Mouse (Mus musculus) Patski (cell line): ENCODE results near the gene Camta2. TPM values are rescaled to one million over a fixed set of nuclear protein-coding genes. Genes with fewer than 3 reads are reported as not detected.

ENCODE experiments used
- ATAC-seq: fragments of 100-300 bp; one replicate; pipeline ENCODE4 v1.8.0; 2021
- CTCF ChIA-PET: fragments of 350-600 bp; sonication (Branson Sonifier 250); formaldehyde crosslinking; loops from one replicate; lab custom pipeline; 2022; ENCODE audit warnings: inconsistent platforms; lab: Charles Lee
- POLR2A ChIA-PET: fragments of 350-600 bp; sonication (Branson Sonifier 250); formaldehyde crosslinking; loops from one replicate; lab custom pipeline; 2022; ENCODE audit warnings: antibody characterized with exemption, inconsistent platforms; lab: Charles Lee
- DNase-seq: peaks from one replicate; pipeline ENCODE4 v3.0.0-alpha.2; 2011; ENCODE audit warnings: low read depth, low spot score
- H3K27me3 ChIP-seq: fragments of 371-371 bp; one replicate; pipeline ENCODE4 v1.5.1; 2021
- CTCF ChIP-seq: fragments of 100-300 bp; IDR thresholded peaks from one replicate; pipeline ENCODE4 v1.5.1; 2021
- in situ Hi-C: fragments of 300-500 bp; cut with MboI; formaldehyde crosslinking; loops from 3 replicates; pipeline ENCODE4 v1.11.1; 2018; ENCODE audit warnings: low pct_unique_long_range_greater_than_20kb, mixed read lengths
- polyA plus RNA-seq: library from polyadenylated mRNA; unstranded; gene quantifications from one replicate; pipeline ENCODE4 v1.2.3, GENCODE M21; 2021

Camta2 gene
- polyA plus RNA-seq, 1 experiment from 2014 or later, result 22.2 TPM

GRCm38 (mm10) chr11:70644564-70645103 lies 43.3 kb downstream of the Camta2 start:
- in situ Hi-C loops, result no loop called here
- TF ChIP-seq CTCF, result no peak
- H3K27me3 ChIP-seq, result no peaks in the 10 kb centered on the region
- CTCF ChIA-PET, result interaction anchor here (1.1 kb wide), 1 partner anchor 20 kb away, joined by 3 read pairs; no protein-coding TSS in a partner anchor
- ATAC-seq (no peak), DNase-seq (no peak)
- POLR2A ChIA-PET, result interaction anchor here (1.2 kb wide), 1 partner anchor 14 kb away, joined by 3 read pairs; no protein-coding TSS in a partner anchor

DNA sequence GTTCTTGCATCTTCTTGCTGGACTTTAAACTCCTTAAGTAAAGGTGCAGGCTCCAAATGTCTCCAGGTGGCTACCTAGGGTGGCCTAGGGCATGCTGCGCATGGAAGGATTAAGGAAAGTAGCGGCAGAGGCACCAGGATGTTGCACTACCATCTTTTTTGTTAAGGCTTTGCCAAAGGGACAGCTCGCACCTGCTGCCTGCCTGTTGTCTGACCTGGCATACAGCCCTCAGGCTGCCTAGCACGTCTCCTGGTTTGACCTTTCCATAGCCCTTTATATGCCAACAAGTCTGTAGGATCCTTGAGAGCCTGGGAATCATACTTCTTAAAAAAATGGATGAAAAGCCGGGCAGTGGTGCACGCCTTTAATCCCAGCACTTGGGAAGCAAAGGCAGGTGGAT lies 44.9 kb downstream of the Camta2 start:
- ATAC-seq, result no peak
- H3K27me3 ChIP-seq, result no peaks in the 10 kb centered on the region
- CTCF ChIA-PET, result no interaction called here
- no peak for DNase-seq
- no peak for TF ChIP-seq CTCF
- POLR2A ChIA-PET, result no interaction called here
- in situ Hi-C loops, result no loop called here

DNA sequence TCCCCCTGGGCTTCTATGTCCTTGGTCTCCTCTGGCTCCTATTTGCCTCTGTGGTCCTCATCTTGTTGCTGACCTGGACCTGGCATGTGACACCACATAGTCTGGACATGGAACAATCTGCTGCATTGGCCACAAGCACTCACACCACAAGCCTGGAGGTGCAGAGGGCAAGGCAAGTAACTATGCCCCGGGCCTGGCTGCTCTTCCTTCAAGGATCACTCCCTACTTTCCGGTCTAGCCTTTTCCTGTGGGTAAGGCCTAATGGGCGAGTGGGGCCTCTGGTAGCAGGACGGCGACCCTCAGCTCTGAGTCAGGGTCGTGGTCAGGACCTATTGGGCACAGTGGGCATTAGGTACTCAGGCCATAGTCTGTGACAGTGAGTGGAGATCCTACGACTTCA lies 46.7 kb downstream of the Camta2 start:
- in situ Hi-C loops, result no loop called here
- ChIA-PET CTCF (no interaction called here), POLR2A (interaction anchor here (1.0 kb wide), 1 partner anchor 14 kb away, joined by 4 read pairs; no protein-coding TSS in a partner anchor)
- H3K27me3 ChIP-seq, result no peaks in the 10 kb centered on the region
- TF ChIP-seq CTCF, result no peak
- DNase-seq (no peak), ATAC-seq (no peak)

- TF ChIP-seq CTCF, result no peak
- no peaks in the 10 kb centered on the region for H3K27me3 ChIP-seq
- in situ Hi-C loops, result no loop called here
- DNase-seq, result no peak
- no peak for ATAC-seq
- ChIA-PET POLR2A (no interaction called here), CTCF (no interaction called here)
Measured at GRCm38 (mm10) chr11:70639976-70640375, 47.9 kb downstream of the Camta2 start.

- TF ChIP-seq CTCF, result no peak
- in situ Hi-C loops, result no loop called here
- H3K27me3 ChIP-seq, result no peaks in the 10 kb centered on the region
- ChIA-PET POLR2A (interaction anchor here (1.4 kb wide), 1 partner anchor 12 kb away, joined by 4 read pairs; no protein-coding TSS in a partner anchor), CTCF (no interaction called here)
- DNase-seq, result no peak
- ATAC-seq, result no peak
Measured at GRCm38 (mm10) chr11:70638714-70639278, 49.1 kb downstream of the Camta2 start, which contains the start of gene Gp1ba. Gene Gp1ba, plus strand, starts transcription at chr11:70639122.

- no peak for TF ChIP-seq CTCF
- POLR2A ChIA-PET, result interaction anchor here (1.4 kb wide), 1 partner anchor 12 kb away, joined by 4 read pairs; no protein-coding TSS in a partner anchor
- no peak for DNase-seq
- in situ Hi-C loops, result no loop called here
- CTCF ChIA-PET, result interaction anchor here (0.7 kb wide), 1 partner anchor 8 kb away, joined by 3 read pairs; no protein-coding TSS in a partner anchor
- H3K27me3 ChIP-seq, result no peaks in the 10 kb centered on the region
- no peak for ATAC-seq
Measured at GRCm38 (mm10) chr11:70638293-70638692, 49.6 kb downstream of the Camta2 start.

GRCm38 (mm10) chr11:70637764-70638163 lies 50.1 kb downstream of the Camta2 start:
- in situ Hi-C loops, result no loop called here
- no peak for ATAC-seq
- H3K27me3 ChIP-seq, result no peaks in the 10 kb centered on the region
- no peak for DNase-seq
- POLR2A ChIA-PET, result interaction anchor here (1.4 kb wide), 1 partner anchor 11 kb away, joined by 4 read pairs; no protein-coding TSS in a partner anchor
- CTCF ChIA-PET, result interaction anchor here (0.7 kb wide), 1 partner anchor 8 kb away, joined by 3 read pairs; no protein-coding TSS in a partner anchor
- no peak for TF ChIP-seq CTCF

GRCm38 (mm10) chr11:70635601-70636000 lies 52.3 kb downstream of the Camta2 start:
- ChIA-PET CTCF (interaction anchor here (1.1 to 2.0 kb wide), 2 partner anchors 10 to 12 kb away, joined by 3 to 6 read pairs; partner anchors contain the start of genes Rnf167 and Slc25a11), POLR2A (no interaction called here)
- no peak for ATAC-seq
- H3K27me3 ChIP-seq, result no peaks in the 10 kb centered on the region
- in situ Hi-C loops, result no loop called here
- no peak for DNase-seq
- no peak for TF ChIP-seq CTCF

GRCm38 (mm10) chr11:70630129-70630528 lies 57.8 kb downstream of the Camta2 start:
- in situ Hi-C loops, result loop anchor here (5.0 kb wide), 1 partner anchor 122 kb away; no protein-coding TSS in a partner anchor
- DNase-seq, result no peak
- no peaks in the 10 kb centered on the region for H3K27me3 ChIP-seq
- ATAC-seq, result no peak
- ChIA-PET CTCF (interaction anchor here (1.0 to 1.2 kb wide), 2 partner anchors 8 to 104 kb away, joined by 3 read pairs; no protein-coding TSS in a partner anchor), POLR2A (interaction anchor here (0.6 to 1.1 kb wide), 2 partner anchors 15 to 105 kb away, joined by 3 read pairs; no protein-coding TSS in a partner anchor)
- TF ChIP-seq CTCF, result no peak

- in situ Hi-C loops, result no loop called here
- no peak for ATAC-seq
- TF ChIP-seq CTCF, result peak; percentile 36
- H3K27me3 ChIP-seq, result no peaks in the 10 kb centered on the region
- POLR2A ChIA-PET, result interaction anchor here (0.6 kb wide), 1 partner anchor 105 kb away, joined by 3 read pairs; no protein-coding TSS in a partner anchor
- DNase-seq, result no peak
- CTCF ChIA-PET, result interaction anchor here (1.0 to 1.2 kb wide), 2 partner anchors 9 to 105 kb away, joined by 3 read pairs; no protein-coding TSS in a partner anchor
Measured at GRCm38 (mm10) chr11:70629557-70629956, 58.3 kb downstream of the Camta2 start.
